Mouse (Mus musculus) myocyte (in vitro differentiated cells): ENCODE data around the gene Glra1. TPM values are rescaled to one million over a fixed set of nuclear protein-coding genes. Genes with fewer than 3 reads are reported as not detected.
A peak's percentile ranks its signal among the peaks of the same experiment; 100 is the strongest.

Experiments
- H3K27me3 ChIP-seq: one replicate; pipeline ENCODE4 v1.6.1; 2011; ENCODE audit not compliant: control insufficient read depth, insufficient read depth, insufficient read length
- H3K36me3 ChIP-seq: one replicate; pipeline ENCODE4 v1.6.1; 2011; ENCODE audit not compliant: control insufficient read depth, insufficient read depth
- H3K4me2 ChIP-seq: one replicate; pipeline ENCODE4 v1.6.1; 2011; ENCODE audit warnings: low read depth, control low read depth
- H3K4me3 ChIP-seq: one replicate; pipeline ENCODE4 v1.5.1; 2011; ENCODE audit warnings: mild to moderate bottlenecking, control low read depth, moderate library complexity
- H3K79me2 ChIP-seq: one replicate; pipeline ENCODE4 v1.6.1; 2011; ENCODE audit not compliant: control insufficient read depth, insufficient read depth
- H3ac ChIP-seq: one replicate; pipeline ENCODE4 v1.6.1; 2011; ENCODE audit not compliant: control insufficient read depth, insufficient read length
- CEBPB ChIP-seq: IDR thresholded peaks from 2 replicates; pipeline ENCODE4 v1.6.1; 2011; ENCODE audit warnings: mild to moderate bottlenecking, moderate library complexity; ENCODE audit not compliant: poor library complexity, insufficient read depth, severe bottlenecking
- E2F4 ChIP-seq: IDR thresholded peaks from one replicate; pipeline ENCODE4 v1.6.1; 2011; ENCODE audit warnings: mild to moderate bottlenecking, control low read depth, moderate library complexity; ENCODE audit not compliant: insufficient read depth
- MAX ChIP-seq: IDR thresholded peaks from one replicate; pipeline ENCODE4 v1.6.1; 2011; ENCODE audit warnings: low read depth, mild to moderate bottlenecking, control low read depth
- MYOD1 ChIP-seq, 3 experiments: IDR thresholded peaks; one replicate each; pipeline ENCODE4 v1.6.1; 2011; ENCODE audit warnings: control low read depth in 2 of 3, low read depth in 2 of 3, mild to moderate bottlenecking in 2 of 3, moderate library complexity in 1 of 3; ENCODE audit not compliant: insufficient read length in 2 of 3, control insufficient read depth in 1 of 3
- MYOG ChIP-seq, 3 experiments: IDR thresholded peaks; one replicate each; pipeline ENCODE4 v1.6.1; 2011; ENCODE audit warnings: control low read depth in 2 of 3, low read depth in 2 of 3, mild to moderate bottlenecking in 2 of 3; ENCODE audit not compliant: insufficient read length in 2 of 3, control insufficient read depth in 1 of 3, insufficient read depth in 1 of 3
- POLR2A ChIP-seq: IDR thresholded peaks from one replicate; pipeline ENCODE4 v1.6.1; 2011; ENCODE audit warnings: low read depth, mild to moderate bottlenecking, control low read depth, moderate library complexity; ENCODE audit not compliant: insufficient read length
- POLR2AphosphoS2 ChIP-seq: IDR thresholded peaks from one replicate; pipeline ENCODE4 v1.6.1; 2011; ENCODE audit warnings: low read depth, control low read depth; ENCODE audit not compliant: insufficient read length
- REST ChIP-seq: IDR thresholded peaks from one replicate; pipeline ENCODE4 v1.6.1; 2011; ENCODE audit warnings: mild to moderate bottlenecking, control low read depth, moderate library complexity; ENCODE audit not compliant: insufficient read depth, insufficient read length
- SRF ChIP-seq: IDR thresholded peaks from one replicate; pipeline ENCODE4 v1.6.1; 2011; ENCODE audit warnings: low read depth; ENCODE audit not compliant: control insufficient read depth, insufficient read length
- TCF12 ChIP-seq: IDR thresholded peaks from one replicate; pipeline ENCODE4 v1.6.1; 2011; ENCODE audit warnings: mild to moderate bottlenecking, control low read depth; ENCODE audit not compliant: poor library complexity, insufficient read depth, severe bottlenecking
- TCF3 ChIP-seq: IDR thresholded peaks from one replicate; pipeline ENCODE4 v1.6.1; 2011; ENCODE audit warnings: low read depth, control low read depth; ENCODE audit not compliant: insufficient read length
- USF1 ChIP-seq: IDR thresholded peaks from one replicate; pipeline ENCODE4 v1.6.1; 2011; ENCODE audit warnings: low read depth, mild to moderate bottlenecking, control low read depth, moderate library complexity
- polyA plus RNA-seq: library from polyadenylated mRNA; unstranded; fragments of >200 nt; fragmentation: generic; extraction: Trizol; gene quantifications from one replicate; pipeline ENCODE4 v1.2.1, GENCODE M21; 2012; ENCODE audit warnings: missing spikeins

The Glra1 gene
- polyA plus RNA-seq, 1 experiment = 0.02 TPM

GRCm38 (mm10) chr11:55501955-55502531, 106.0 kb downstream of the Glra1 start:
- Histone ChIP-seq H3ac (no peak overlapping the region), H3K27me3 (no peaks in the 10 kb centered on the region), H3K36me3 (peaks cover 30% of the 10 kb centered on the region), H3K79me2 (no peaks in the 10 kb centered on the region), H3K4me3 (no peak overlapping the region), H3K4me2 (no peak overlapping the region)
- TF ChIP-seq CEBPB (no peak), POLR2AphosphoS2 (peak; percentile 72), POLR2A (peak; percentile 16)

GRCm38 (mm10) chr11:55497885-55498284, 110.1 kb downstream of the Glra1 start:
- no peaks in the 10 kb centered on the region for H3K27me3 ChIP-seq
- H3K4me3 ChIP-seq = no peak overlapping the region
- H3K4me2 ChIP-seq = no peak overlapping the region
- peaks cover 68% of the 10 kb centered on the region for H3K36me3 ChIP-seq
- peaks cover 10% of the 10 kb centered on the region for H3K79me2 ChIP-seq
- TF ChIP-seq TCF12 (no peak), SRF (no peak), POLR2A (no peak), MAX (no peak), TCF3 (no peak), CEBPB (no peak), E2F4 (no peak), REST (no peak)
- H3ac ChIP-seq = no peak overlapping the region

DNA sequence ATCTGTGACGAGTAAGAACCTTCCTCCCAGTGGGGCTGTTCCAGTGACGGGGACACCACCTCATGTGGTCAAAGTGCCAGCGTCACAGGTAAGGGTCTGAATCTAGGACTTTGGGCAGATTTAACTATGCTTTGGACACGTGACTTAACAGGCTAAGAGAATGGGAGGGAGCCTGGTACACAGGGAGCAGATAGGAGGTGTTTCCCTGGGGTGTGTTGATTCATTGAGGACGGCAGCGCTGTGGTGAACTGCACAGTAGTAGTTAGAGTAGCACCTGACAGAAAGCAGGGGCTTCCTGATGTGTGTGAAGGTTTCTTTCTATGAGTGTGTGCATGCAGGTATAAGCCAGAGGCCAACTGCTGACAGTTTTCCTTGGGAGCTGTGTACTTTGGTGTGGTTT, 111.8 kb downstream of the Glra1 start:
- no peak overlapping the region for H3ac ChIP-seq
- no peaks in the 10 kb centered on the region for H3K27me3 ChIP-seq
- no peak overlapping the region for H3K4me3 ChIP-seq

DNA sequence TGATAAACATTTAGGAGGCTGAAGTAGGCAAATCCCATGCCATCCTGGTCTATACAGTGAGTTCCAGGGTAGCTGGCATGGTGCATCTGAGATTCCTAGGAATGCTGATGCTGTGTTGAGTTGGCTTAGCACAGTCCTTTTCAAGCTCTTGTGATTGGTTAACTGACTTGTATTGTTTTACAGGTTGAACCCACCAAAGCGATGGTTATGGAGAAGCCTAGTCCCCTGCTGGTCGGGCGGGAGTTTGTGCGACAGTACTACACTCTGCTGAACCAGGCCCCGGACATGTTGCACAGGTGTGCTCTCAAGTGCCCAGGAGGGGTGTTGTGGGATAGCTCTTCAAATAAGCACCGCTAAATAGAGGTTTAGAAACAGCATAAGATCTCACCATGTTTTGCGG, 122.6 kb downstream of the Glra1 start:
- no peak for TF ChIP-seq TCF3
- no peak for TF ChIP-seq REST
- no peak for TF ChIP-seq MYOD1 (IDR thresholded peaks at IDR 0.05; ENCODE audit: control insufficient read depth in 1 of 3, insufficient read length in 2 of 3, low read depth in 2 of 3)
- TF ChIP-seq E2F4 = no peak
- peaks cover 43% of the 10 kb centered on the region for H3K36me3 ChIP-seq
- H3K27me3 ChIP-seq = no peaks in the 10 kb centered on the region

More for the DNA sequence above, 111.8 kb downstream of the Glra1 start:
- TF ChIP-seq USF1 = no peak
- TF ChIP-seq POLR2AphosphoS2 = no peak
- TF ChIP-seq MYOD1 (IDR thresholded peaks at IDR 0.05; ENCODE audit: control insufficient read depth in 1 of 3, insufficient read length in 2 of 3, low read depth in 2 of 3) = no peak
- no peak for TF ChIP-seq SRF
- no peak for TF ChIP-seq E2F4
- TF ChIP-seq MYOG (IDR thresholded peaks at IDR 0.05; ENCODE audit: control insufficient read depth in 1 of 3, insufficient read depth in 1 of 3, insufficient read length in 2 of 3, low read depth in 2 of 3) = no peak
- TF ChIP-seq REST = no peak
- no peak for TF ChIP-seq TCF12
- no peak for TF ChIP-seq MAX
- no peak for TF ChIP-seq POLR2A
- no peak for TF ChIP-seq CEBPB
- TF ChIP-seq TCF3 = no peak
- peaks cover 18% of the 10 kb centered on the region for H3K79me2 ChIP-seq
- H3K36me3 ChIP-seq = peaks cover 79% of the 10 kb centered on the region
- H3K4me2 ChIP-seq = no peak overlapping the region

DNA sequence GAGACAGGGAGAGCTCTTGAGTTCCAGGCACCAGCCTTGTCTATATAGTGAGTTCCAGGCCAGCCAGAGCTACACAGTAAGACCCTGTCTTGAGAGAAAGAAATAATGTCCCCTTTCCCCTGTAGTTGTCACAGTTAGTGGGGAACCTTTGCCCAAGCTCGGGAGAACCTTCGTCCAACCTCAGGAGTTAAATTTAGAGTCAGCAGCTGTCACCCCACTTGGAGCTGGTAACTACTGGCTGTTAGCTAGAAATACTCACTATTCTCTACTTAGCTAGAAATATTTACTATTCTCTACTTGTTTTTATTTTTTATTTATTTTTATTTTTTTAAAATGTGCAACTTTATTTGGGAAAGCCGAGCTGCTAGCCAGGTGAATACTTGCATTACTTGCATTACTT, 134.8 kb downstream of the Glra1 start:
- H3K27me3 ChIP-seq = no peaks in the 10 kb centered on the region
- H3K4me3 ChIP-seq = no peak overlapping the region
- H3K4me2 ChIP-seq = peak overlapping the region; percentile 55
- no peak overlapping the region for H3ac ChIP-seq
- no peak for TF ChIP-seq SRF
- peak in 2 of 3 experiments; percentile 19 to 61 for TF ChIP-seq MYOD1 (IDR thresholded peaks at IDR 0.05; ENCODE audit: control insufficient read depth in 1 of 3, insufficient read length in 2 of 3, low read depth in 2 of 3)
- no peak for TF ChIP-seq MAX
- no peak for TF ChIP-seq USF1
- no peak for TF ChIP-seq CEBPB
- no peak for TF ChIP-seq REST
- peak in 2 of 3 experiments; percentile 50 to 86 for TF ChIP-seq MYOG (IDR thresholded peaks at IDR 0.05; ENCODE audit: control insufficient read depth in 1 of 3, insufficient read depth in 1 of 3, insufficient read length in 2 of 3, low read depth in 2 of 3)
- no peak for TF ChIP-seq POLR2AphosphoS2
- TF ChIP-seq TCF12 = no peak
- TF ChIP-seq TCF3 = no peak
- peaks cover 86% of the 10 kb centered on the region for H3K79me2 ChIP-seq
- no peaks in the 10 kb centered on the region for H3K36me3 ChIP-seq

More for the DNA sequence above, 122.6 kb downstream of the Glra1 start:
- H3ac ChIP-seq = no peak overlapping the region
- peaks cover 93% of the 10 kb centered on the region for H3K79me2 ChIP-seq
- H3K4me2 ChIP-seq = no peak overlapping the region
- no peak overlapping the region for H3K4me3 ChIP-seq
